ENCODE assay signal across 21 mouse cellular contexts in genomic region chr4:22121397-22121796, GRCm38 (mm10).
DNase-seq lines count a peak whose midpoint lies in the region; ATAC-seq and TF ChIP-seq lines count a peak whose summit lies in the region.
"Had no signal": no experiment of that assay in that cellular context is flagged by ENCODE, and none has a peak within 500 bp of the region (broad histone marks: within the 10 kb centered on the region; RNA-seq: fewer than 3 reads in every experiment).

No protein-coding gene starts in this region.

- H3K79me2 ChIP-seq in heart, adult 2 months (replicated peaks; ENCODE audit: control insufficient read depth, insufficient read depth, low read length), result no peaks in the 10 kb centered on the region

- TF ChIP-seq POLR2A in heart, adult 2 months (IDR thresholded peaks at IDR 0.05; ENCODE audit: insufficient read depth, low read depth, low read length), result no peak
- no peak for TF ChIP-seq POLR2A in limb, embryonic 14.5 days (IDR thresholded peaks at IDR 0.05; ENCODE audit: borderline replicate concordance, extremely low read depth, insufficient read depth, insufficient read length)

- no peaks in the 10 kb centered on the region for H3K27me3 ChIP-seq in heart, embryonic 16.5 days (ENCODE audit: control insufficient read depth, insufficient read depth, low read length)
- no peaks in the 10 kb centered on the region for H3K27me3 ChIP-seq in heart, adult 2 months (ENCODE audit: control insufficient read depth, insufficient read depth, low read length)
- H3K27me3 ChIP-seq in limb, embryonic 14.5 days (ENCODE audit: control insufficient read depth, insufficient read depth, low read length), result no peaks in the 10 kb centered on the region
- no peaks in the 10 kb centered on the region for H3K27me3 ChIP-seq in limb, embryonic 10.5 days (ENCODE audit: low read depth, poor library complexity, severe bottlenecking)
- H3K27me3 ChIP-seq: heart, embryonic 15.5 days; limb, embryonic 13.5 days; liver, embryonic 13.5 days; neural tube, embryonic 15.5 days had no signal

- H3K9ac ChIP-seq in heart, embryonic 16.5 days (ENCODE audit: low read length), result no peak overlapping the region
- H3K9ac ChIP-seq in heart, adult 2 months (ENCODE audit: low read depth, low read length), result no peak overlapping the region
- no peak overlapping the region for H3K9ac ChIP-seq in limb, embryonic 14.5 days (ENCODE audit: low read depth, low read length, severe bottlenecking)
- H3K9ac ChIP-seq: heart, embryonic 15.5 days; limb, embryonic 13.5 days; liver, embryonic 13.5 days; neural tube, embryonic 15.5 days had no signal

- intact Hi-C loops in heart, adult 2 months (cut with DNase I), result no loop called here

- no peak overlapping the region for H3K4me3 ChIP-seq in heart, embryonic 16.5 days (ENCODE audit: low read length)
- H3K4me3 ChIP-seq in heart, adult 2 months, result no peak overlapping the region
- H3K4me3 ChIP-seq in limb, embryonic 14.5 days (replicated peaks; ENCODE audit: low read length), result no peak overlapping the region
- H3K4me3 ChIP-seq in limb, embryonic 10.5 days, result no peak overlapping the region
- H3K4me3 ChIP-seq: heart, embryonic 15.5 days; limb, embryonic 13.5 days; liver, embryonic 13.5 days; neural tube, embryonic 15.5 days had no signal

- no peak for ATAC-seq in heart, embryonic 16.5 days (replicated peaks; ENCODE audit: extremely low read depth, insufficient read depth, low FRiP score)
- 0 out of 2 replicates have a peak, but pooled peaks have one; percentile 8 for ATAC-seq in limb, embryonic 14.5 days (ENCODE audit: low FRiP score, low read depth)
- ATAC-seq: midbrain, embryonic 16.5 days had no signal

- WGBS in heart, embryonic 16.5 days, result 61% methylated on average over 2 of the region's 2 CpGs
- WGBS in heart, adult 2 months, result 28% methylated on average over 2 of the region's 2 CpGs
- 65% methylated on average over 2 of the region's 2 CpGs for WGBS in limb, embryonic 14.5 days
- 74% methylated on average over 2 of the region's 2 CpGs for WGBS in limb, embryonic 10.5 days

- H3K36me3 ChIP-seq in heart, embryonic 16.5 days (ENCODE audit: control insufficient read depth, insufficient read depth), result no peaks in the 10 kb centered on the region
- no peaks in the 10 kb centered on the region for H3K36me3 ChIP-seq in heart, adult 2 months (ENCODE audit: control insufficient read depth, insufficient read depth, low read length)
- H3K36me3 ChIP-seq in limb, embryonic 14.5 days (ENCODE audit: control insufficient read depth, insufficient read depth, low read length), result no peaks in the 10 kb centered on the region
- H3K36me3 ChIP-seq in limb, embryonic 10.5 days, result no peaks in the 10 kb centered on the region
- H3K36me3 ChIP-seq: heart, embryonic 15.5 days; limb, embryonic 13.5 days; liver, embryonic 13.5 days; neural tube, embryonic 15.5 days had no signal

- H3K4me2 ChIP-seq in heart, embryonic 16.5 days (ENCODE audit: low read depth, low read length), result 0 out of 2 replicates have a peak overlapping the region, but pooled peaks have one; percentile 34
- no peak overlapping the region for H3K4me2 ChIP-seq in limb, embryonic 14.5 days (replicated peaks; ENCODE audit: low read depth, low read length, severe bottlenecking)
- H3K4me2 ChIP-seq: heart, embryonic 15.5 days; limb, embryonic 13.5 days; liver, embryonic 13.5 days; neural tube, embryonic 15.5 days had no signal

- H3K27ac ChIP-seq in heart, embryonic 16.5 days (ENCODE audit: low read length), result no peak overlapping the region
- H3K27ac ChIP-seq in heart, adult 2 months, result no peak overlapping the region
- no peak overlapping the region for H3K27ac ChIP-seq in limb, embryonic 14.5 days (replicated peaks; ENCODE audit: low read depth, low read length)
- H3K27ac ChIP-seq in limb, embryonic 10.5 days, result no peak overlapping the region
- H3K27ac ChIP-seq: limb, embryonic 13.5 days; liver, embryonic 13.5 days; macrophage; neural tube, embryonic 15.5 days had no signal

- no peak for DNase-seq in heart, adult 2 months
- no peak for DNase-seq in limb, embryonic 14.5 days (ENCODE audit: low spot score)
- DNase-seq in limb, embryonic 10.5 days (ENCODE audit: low spot score), result no peak
- peak; percentile 31 for DNase-seq in ES-CJ7 (ENCODE audit: low read depth, low spot score)
- DNase-seq in ZHBTc4 (ENCODE audit: low read depth, low spot score), result peak; percentile 17
- DNase-seq in spleen, postnatal 10 days (ENCODE audit: low spot score in 2 of 2), result no peak
- DNase-seq in urinary bladder, postnatal 25 days (ENCODE audit: low spot score), result no peak
- DNase-seq: adrenal gland, adult 8-10 months; cerebellum, adult 9-10 months; gastrocnemius, postnatal 36 days; kidney, adult 2 months; kidney, postnatal 36 days; layer of hippocampus, postnatal 36 days; liver, embryonic 13.5 days; lung, adult 2 months had no signal

- no peak for TF ChIP-seq EP300 in heart, adult 2 months (IDR thresholded peaks at IDR 0.05; ENCODE audit: insufficient read depth, low read depth, low read length)

- H3K4me1 ChIP-seq in heart, embryonic 16.5 days (ENCODE audit: control insufficient read depth, insufficient read depth, low read length), result peaks cover 7% of the 10 kb centered on the region
- H3K4me1 ChIP-seq in heart, adult 2 months (ENCODE audit: control insufficient read depth, insufficient read depth, low read length), result no peaks in the 10 kb centered on the region; the same call in 1 of the 2 replicates
- H3K4me1 ChIP-seq in limb, embryonic 14.5 days (ENCODE audit: control insufficient read depth, insufficient read depth, low read length), result peaks cover 6% of the 10 kb centered on the region; the same call in 1 of the 2 replicates
- no peaks in the 10 kb centered on the region for H3K4me1 ChIP-seq in limb, embryonic 10.5 days
- H3K4me1 ChIP-seq: liver, embryonic 13.5 days; neural tube, embryonic 15.5 days had no signal

- H3K9me3 ChIP-seq in heart, embryonic 16.5 days (replicated peaks; ENCODE audit: control insufficient read depth, low read length), result no peaks in the 10 kb centered on the region
- no peaks in the 10 kb centered on the region for H3K9me3 ChIP-seq in limb, embryonic 14.5 days (ENCODE audit: control insufficient read depth, low read length)
- no peaks in the 10 kb centered on the region for H3K9me3 ChIP-seq in limb, embryonic 10.5 days (replicated peaks)
- H3K9me3 ChIP-seq: heart, embryonic 15.5 days; limb, embryonic 13.5 days; liver, embryonic 13.5 days; neural tube, embryonic 15.5 days had no signal

- TF ChIP-seq CTCF in heart, adult 2 months (IDR thresholded peaks at IDR 0.05), result no peak

Comparison
In these comparisons a context has a peak if more than half of its experiments do, and no peak if none do; other contexts are left out.
1. DNase-seq: peak in ES-CJ7 (single experiment) and ZHBTc4 (single experiment); none in heart, adult 2 months (0 of 2), limb, embryonic 14.5 days (single experiment), limb, embryonic 10.5 days (single experiment), spleen, postnatal 10 days (0 of 2) and urinary bladder, postnatal 25 days (single experiment).